Mouse (Mus musculus) splenic B cell, adult 2 months (primary cell): ENCODE measurements around the gene Cox7a2l.

ENCODE experiments used
- DNase-seq: peaks from one replicate; pipeline ENCODE4 v3.0.0-alpha.2; 2011; ENCODE audit warnings: low read depth, low spot score
- H3K27me3 ChIP-seq: 2 replicates; pipeline ENCODE4 v1.6.1; 2012; ENCODE audit warnings: mild to moderate bottlenecking, low read length, moderate library complexity, mixed read lengths; ENCODE audit not compliant: control insufficient read depth, poor library complexity, insufficient read depth, severe bottlenecking
- H3K36me3 ChIP-seq: 2 replicates; pipeline ENCODE4 v1.6.1; 2012; ENCODE audit warnings: mild to moderate bottlenecking, low read length, moderate library complexity, mixed read lengths; ENCODE audit not compliant: control insufficient read depth, poor library complexity, insufficient read depth, severe bottlenecking

The Cox7a2l gene

DNA sequence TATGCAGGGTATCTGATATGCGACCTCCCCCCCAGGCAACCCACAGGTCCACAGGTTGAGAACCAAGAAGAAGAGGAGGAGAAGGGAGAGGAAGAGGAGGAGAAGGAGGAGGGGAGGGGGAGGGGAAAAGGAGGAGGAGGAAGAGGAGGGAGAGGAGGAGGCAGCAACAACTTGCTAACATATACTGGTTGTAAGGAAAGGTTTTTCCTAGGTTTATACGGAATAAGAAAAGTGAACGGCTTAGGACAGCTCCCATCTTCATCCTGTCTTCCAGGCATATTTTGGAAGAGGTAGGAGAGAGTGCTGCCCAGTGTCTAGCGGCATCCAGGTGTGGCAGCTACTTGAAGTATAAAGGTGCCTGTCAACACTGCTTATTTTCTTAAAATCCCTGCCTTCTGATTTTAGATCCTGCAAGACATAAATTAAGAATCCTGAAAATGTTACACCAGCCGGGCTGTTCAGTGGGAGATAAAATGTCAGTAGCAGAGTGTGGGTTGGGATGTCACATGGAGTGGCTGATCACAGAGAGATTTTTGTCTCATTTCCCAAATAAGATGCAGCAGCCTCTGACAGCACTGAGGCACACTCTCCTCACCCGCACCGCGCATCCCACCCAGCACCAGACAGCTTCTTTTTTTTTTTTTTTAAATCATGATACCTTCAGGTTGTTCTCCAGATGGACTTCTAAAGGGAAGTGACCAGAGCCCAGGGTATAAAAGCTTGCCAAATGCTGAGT is at the start of gene Cox7a2l:
Gene Cox7a2l, minus strand, starts transcription at position 51 of the 736 bp plus-strand sequence.
- no peaks in the 10 kb centered on the region for H3K27me3 ChIP-seq
- DNase-seq = no peak
- H3K36me3 ChIP-seq = no peaks in the 10 kb centered on the region

DNA sequence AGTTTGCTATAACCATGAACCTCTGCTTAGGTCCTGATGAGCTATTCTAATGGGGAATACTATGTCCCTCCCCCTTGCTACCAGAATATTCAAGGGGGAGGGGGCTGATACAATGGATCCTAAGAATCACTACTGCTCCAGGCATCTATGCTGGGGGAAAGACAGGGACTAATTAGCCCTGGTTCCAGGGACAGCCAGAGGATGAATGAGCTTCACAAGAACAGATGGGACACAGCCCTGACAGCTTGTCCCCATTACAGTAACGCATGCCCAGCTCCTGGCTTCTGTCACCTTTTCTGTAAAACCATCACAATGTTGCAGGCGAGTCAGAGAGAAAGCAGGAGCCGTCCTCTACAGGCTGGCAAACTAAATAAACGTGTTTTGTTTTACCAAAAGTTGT is 48.4 kb upstream of the Cox7a2l start:
- H3K36me3 ChIP-seq = no peaks in the 10 kb centered on the region
- no peak for DNase-seq
- H3K27me3 ChIP-seq = no peaks in the 10 kb centered on the region

DNA sequence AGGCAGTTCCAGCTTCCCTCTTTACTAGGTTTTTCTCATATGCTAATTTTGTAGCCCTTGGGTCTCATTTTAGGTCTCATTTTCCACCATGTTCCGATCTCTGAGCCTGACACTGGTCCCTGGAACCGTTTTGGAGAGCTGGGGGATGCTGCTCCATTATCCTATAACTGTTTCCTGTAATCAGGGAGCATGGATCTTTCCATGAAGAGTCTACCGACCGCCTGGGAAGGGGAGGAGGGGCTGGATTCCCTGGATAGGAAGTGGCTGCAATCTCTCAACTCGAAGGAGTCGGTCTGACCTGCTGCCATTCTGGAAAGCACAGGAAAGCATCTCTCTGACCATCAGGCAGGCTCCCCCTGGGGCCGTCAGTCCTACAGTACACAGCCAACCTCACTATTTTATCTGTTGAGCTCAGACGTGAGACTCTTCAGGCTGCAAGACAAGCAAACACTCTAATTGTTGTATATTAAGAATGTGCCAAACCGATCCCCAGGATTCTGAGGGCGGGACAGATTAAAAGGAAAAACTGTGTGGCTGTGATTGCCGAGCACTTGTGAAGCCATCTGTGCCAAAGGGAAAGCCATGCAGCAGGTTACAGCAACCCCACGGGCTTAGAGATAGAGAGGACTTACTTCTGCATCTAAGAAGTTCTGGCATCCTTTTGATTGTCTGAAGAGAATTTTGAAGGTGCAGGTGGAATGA is 47.1 kb upstream of the Cox7a2l start:
- H3K27me3 ChIP-seq = no peaks in the 10 kb centered on the region
- H3K36me3 ChIP-seq = no peaks in the 10 kb centered on the region
- no peak for DNase-seq

- H3K27me3 ChIP-seq = no peaks in the 10 kb centered on the region
- no peaks in the 10 kb centered on the region for H3K36me3 ChIP-seq
- peak; percentile 58 for DNase-seq
Observed at GRCm38 (mm10) chr17:83563703-83564111, 46.6 kb upstream of the Cox7a2l start.

DNA sequence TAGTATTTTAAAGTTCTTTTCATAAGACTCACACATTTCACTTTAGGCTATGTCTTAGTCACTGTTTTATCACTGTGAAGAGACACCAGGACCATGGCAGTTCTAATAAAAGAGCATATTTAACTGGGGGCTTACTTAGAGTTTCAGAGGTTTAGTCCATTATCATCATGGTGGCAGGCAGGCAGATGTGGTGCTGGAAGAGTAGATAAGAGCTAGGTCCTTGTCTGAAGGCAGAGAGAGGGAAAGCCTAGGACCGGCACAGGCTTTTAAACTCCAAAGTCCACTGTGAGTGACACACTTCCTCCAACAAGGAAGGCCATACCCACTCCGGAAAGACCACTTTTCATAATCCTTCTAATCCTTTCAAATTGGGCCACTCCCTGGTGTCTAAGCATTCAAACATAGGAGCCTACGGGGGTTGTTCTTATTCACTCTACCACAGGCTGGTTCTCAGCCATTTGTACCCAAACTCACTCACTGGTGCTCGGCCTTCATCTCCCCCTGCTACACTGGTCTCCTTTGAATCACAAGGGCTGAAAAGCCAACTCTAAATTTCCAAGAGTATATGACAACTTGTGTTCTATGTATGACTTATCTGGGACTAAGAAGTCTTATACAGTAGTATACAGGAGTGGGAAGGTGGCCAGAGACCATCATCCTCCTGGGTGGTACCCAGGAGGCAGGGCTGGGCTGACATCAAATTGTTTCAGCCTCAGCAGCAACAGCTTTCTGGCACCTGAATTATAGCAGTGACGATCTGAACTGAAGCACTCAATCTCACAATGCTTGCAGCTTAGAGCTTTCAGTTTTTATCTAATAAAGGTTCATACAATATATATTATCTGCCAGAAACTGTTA is 45.3 kb upstream of the Cox7a2l start:
- no peak for DNase-seq
- Histone ChIP-seq H3K36me3 (no peaks in the 10 kb centered on the region), H3K27me3 (no peaks in the 10 kb centered on the region)

- Histone ChIP-seq H3K27me3 (no peaks in the 10 kb centered on the region), H3K36me3 (no peaks in the 10 kb centered on the region)
- DNase-seq = no peak
Observed at GRCm38 (mm10) chr17:83559081-83559480, 42.0 kb upstream of the Cox7a2l start.

DNA sequence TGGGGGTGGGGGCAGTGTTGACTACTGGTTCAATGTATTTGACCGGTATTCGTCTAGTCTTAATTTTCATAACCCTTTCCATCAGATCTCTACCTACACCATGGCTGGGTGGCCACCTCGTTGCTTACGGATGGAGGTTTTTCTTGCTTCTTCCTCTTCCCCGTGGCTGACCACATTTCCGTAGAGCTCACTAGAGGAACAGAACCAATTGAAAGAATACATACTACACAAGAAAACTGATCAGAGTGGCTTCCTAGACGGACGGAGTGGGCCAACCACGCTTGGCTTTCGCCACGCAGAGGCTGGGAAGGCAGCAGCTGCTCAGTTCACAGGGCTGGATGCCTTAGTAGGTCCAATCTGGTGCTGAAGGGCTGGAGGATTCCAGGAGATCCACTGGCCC is 38.7 kb upstream of the Cox7a2l start:
- Histone ChIP-seq H3K36me3 (no peaks in the 10 kb centered on the region), H3K27me3 (no peaks in the 10 kb centered on the region)
- no peak for DNase-seq

DNA sequence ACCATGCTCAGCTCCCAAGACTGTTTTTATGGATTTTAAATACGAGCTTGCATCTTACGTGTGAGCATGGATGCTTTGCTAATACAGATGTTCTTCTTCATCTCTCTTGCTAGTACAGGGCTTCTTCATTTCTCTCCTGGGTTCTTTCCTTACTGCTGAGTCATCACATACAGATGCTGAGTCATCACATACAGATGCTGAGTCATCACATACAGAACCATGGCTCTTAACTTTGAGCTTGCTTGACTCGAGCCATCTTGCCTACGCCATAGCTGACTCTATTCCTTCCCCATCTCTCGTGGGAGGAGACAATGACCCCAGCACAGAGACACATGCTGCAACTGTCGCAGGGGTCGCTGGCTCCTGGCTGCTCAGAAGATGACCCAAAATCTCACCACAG is 37.9 kb upstream of the Cox7a2l start:
- no peaks in the 10 kb centered on the region for H3K36me3 ChIP-seq
- no peak for DNase-seq
- H3K27me3 ChIP-seq = no peaks in the 10 kb centered on the region

GRCm38 (mm10) chr17:83548501-83549233 is 31.5 kb upstream of the Cox7a2l start:
- H3K27me3 ChIP-seq = no peaks in the 10 kb centered on the region
- peak; percentile 48 for DNase-seq

GRCm38 (mm10) chr17:83547145-83547544 is 30.0 kb upstream of the Cox7a2l start:
- Histone ChIP-seq H3K27me3 (no peaks in the 10 kb centered on the region), H3K36me3 (no peaks in the 10 kb centered on the region)
- no peak for DNase-seq

More at GRCm38 (mm10) chr17:83548501-83549233, 31.5 kb upstream of the Cox7a2l start:
- H3K36me3 ChIP-seq = no peaks in the 10 kb centered on the region

GRCm38 (mm10) chr17:83545756-83546742 is 28.9 kb upstream of the Cox7a2l start:
- H3K27me3 ChIP-seq = no peaks in the 10 kb centered on the region
- no peaks in the 10 kb centered on the region for H3K36me3 ChIP-seq
- peak; percentile 68 for DNase-seq

DNA sequence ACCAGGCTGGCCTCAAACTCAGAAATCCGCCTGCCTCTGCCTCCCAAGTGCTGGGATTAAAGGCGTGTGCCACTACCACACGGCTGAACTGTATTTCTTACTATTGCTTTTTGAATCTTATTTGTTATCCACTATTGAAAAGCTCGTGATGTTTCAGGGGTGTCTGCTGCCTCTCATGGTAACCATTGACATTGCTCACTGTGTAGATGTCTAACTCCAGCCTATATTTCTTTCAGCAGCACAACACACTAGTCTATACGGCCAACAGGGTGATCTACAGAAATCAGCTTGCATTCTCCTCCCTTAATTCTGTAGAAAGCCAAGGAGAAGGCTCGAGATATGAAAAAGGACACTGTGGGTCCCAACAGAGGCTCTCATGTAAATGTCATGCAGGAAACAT is 28.1 kb upstream of the Cox7a2l start:
- no peaks in the 10 kb centered on the region for H3K36me3 ChIP-seq
- H3K27me3 ChIP-seq = no peaks in the 10 kb centered on the region
- DNase-seq = peak; percentile 26

- Histone ChIP-seq H3K27me3 (no peaks in the 10 kb centered on the region), H3K36me3 (no peaks in the 10 kb centered on the region)
- no peak for DNase-seq
Observed at GRCm38 (mm10) chr17:83542424-83542823, 25.3 kb upstream of the Cox7a2l start.
